Mouse (Mus musculus) liver, embryonic 12.5 days (tissue): ENCODE measurements around the gene Hdac9. TPM values are rescaled to one million over a fixed set of nuclear protein-coding genes. Genes with fewer than 3 reads are reported as not detected.

Source experiments
- ATAC-seq: fragments of 200-750 bp; cut with Nextera tagmentation; 2 replicates; pipeline ENCODE4 v1.8.0; 2017; ENCODE audit warnings: moderate number of reproducible peaks, mild to moderate bottlenecking, moderate library complexity
- H3K27ac ChIP-seq: fragments of 300-500 bp; sonication (generic); 2 replicates; pipeline ENCODE4 v1.5.1; 2016; ENCODE audit warnings: mild to moderate bottlenecking
- H3K27me3 ChIP-seq: fragments of 300-500 bp; sonication (generic); replicated peaks from 2 replicates; pipeline ENCODE4 v1.6.1; 2016; ENCODE audit warnings: mild to moderate bottlenecking, moderate library complexity
- H3K36me3 ChIP-seq: fragments of 300-500 bp; sonication (generic); 2 replicates; pipeline ENCODE4 v1.6.1; 2016; ENCODE audit warnings: mild to moderate bottlenecking, moderate library complexity
- H3K4me1 ChIP-seq: fragments of 300-500 bp; sonication (generic); 2 replicates; pipeline ENCODE4 v1.6.1; 2016
- H3K4me2 ChIP-seq: fragments of 300-500 bp; sonication (generic); 2 replicates; pipeline ENCODE4 v1.6.1; 2016; ENCODE audit warnings: mild to moderate bottlenecking, moderate library complexity
- H3K4me3 ChIP-seq: fragments of 300-500 bp; sonication (generic); 2 replicates; pipeline ENCODE4 v1.5.1; 2016; ENCODE audit warnings: mild to moderate bottlenecking, moderate library complexity
- H3K9ac ChIP-seq: fragments of 300-500 bp; sonication (generic); 2 replicates; pipeline ENCODE4 v1.6.1; 2016; ENCODE audit warnings: mild to moderate bottlenecking, moderate library complexity
- H3K9me3 ChIP-seq: fragments of 300-500 bp; sonication (generic); replicated peaks from 2 replicates; pipeline ENCODE4 v1.6.1; 2016; ENCODE audit warnings: mild to moderate bottlenecking, moderate library complexity
- WGBS: fragments of 180-500 bp; shearing (Covaris S2); methylation state at CpG from one replicate; pipeline ENCODE4 v1.1.7; 2016; ENCODE audit not compliant: insufficient replicate concordance; 5-methylcytosine and 5-hydroxymethylcytosine counted together
- polyA plus RNA-seq: library from polyadenylated mRNA; unstranded; fragments of >200 nt; fragmentation: Nextera tagmentation; extraction: Ambion mirVana; gene quantifications from 2 replicates; pipeline ENCODE4 v1.2.1, GENCODE M21; 2016

Gene Hdac9
- polyA plus RNA-seq, 1 experiment from 2014 or later: 1.5 TPM

DNA sequence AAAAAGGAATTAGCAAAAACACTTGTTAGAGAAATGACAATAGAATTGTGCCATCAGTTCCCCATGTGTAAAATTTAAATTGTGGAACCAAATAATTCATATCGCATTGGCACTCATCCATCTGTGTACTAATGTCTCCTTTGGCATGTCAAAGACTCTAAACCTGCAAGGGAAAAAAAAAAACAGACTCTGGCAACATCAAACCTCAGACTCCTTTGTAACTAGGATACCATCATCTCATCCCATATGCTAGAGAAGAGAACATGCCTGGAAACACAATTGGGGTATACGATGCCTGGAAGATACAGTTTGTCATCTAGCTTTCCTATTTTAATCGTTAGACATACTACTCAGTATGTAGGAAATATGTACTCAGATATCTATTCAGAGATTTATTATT lies 347.4 kb downstream of the Hdac9 start:
- ATAC-seq: no peak
- Histone ChIP-seq H3K9ac (no peak overlapping the region), H3K4me1 (no peaks in the 10 kb centered on the region), H3K27me3 (no peaks in the 10 kb centered on the region), H3K4me3 (no peak overlapping the region), H3K4me2 (no peak overlapping the region), H3K9me3 (no peaks in the 10 kb centered on the region), H3K36me3 (no peaks in the 10 kb centered on the region), H3K27ac (no peak overlapping the region)
- 78% methylated on average over 3 of the region's 3 CpGs for WGBS

DNA sequence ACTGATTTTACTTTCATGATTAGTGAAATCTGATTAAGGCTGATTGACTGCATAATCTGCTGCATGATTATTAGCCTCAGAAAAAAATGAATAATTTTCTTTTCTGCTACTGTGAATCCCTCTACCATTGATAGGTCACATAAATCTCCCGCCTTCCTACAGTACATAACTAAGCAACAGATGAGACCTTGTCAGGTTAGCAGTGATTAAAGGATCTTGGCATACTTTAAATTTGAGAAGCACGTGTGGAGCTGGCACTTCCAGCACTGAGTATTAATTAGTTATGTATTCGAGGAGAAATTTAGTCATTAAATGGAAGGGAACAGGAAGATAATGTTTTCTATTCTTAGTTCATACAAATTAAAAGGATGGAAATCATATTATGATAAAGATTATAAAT lies 347.8 kb downstream of the Hdac9 start:
- Histone ChIP-seq H3K4me2 (no peak overlapping the region), H3K27ac (no peak overlapping the region), H3K27me3 (no peaks in the 10 kb centered on the region), H3K36me3 (no peaks in the 10 kb centered on the region), H3K4me3 (no peak overlapping the region), H3K9me3 (no peaks in the 10 kb centered on the region), H3K9ac (no peak overlapping the region), H3K4me1 (no peaks in the 10 kb centered on the region)
- WGBS: 55% methylated on average over 3 of the region's 3 CpGs
- no peak for ATAC-seq

DNA sequence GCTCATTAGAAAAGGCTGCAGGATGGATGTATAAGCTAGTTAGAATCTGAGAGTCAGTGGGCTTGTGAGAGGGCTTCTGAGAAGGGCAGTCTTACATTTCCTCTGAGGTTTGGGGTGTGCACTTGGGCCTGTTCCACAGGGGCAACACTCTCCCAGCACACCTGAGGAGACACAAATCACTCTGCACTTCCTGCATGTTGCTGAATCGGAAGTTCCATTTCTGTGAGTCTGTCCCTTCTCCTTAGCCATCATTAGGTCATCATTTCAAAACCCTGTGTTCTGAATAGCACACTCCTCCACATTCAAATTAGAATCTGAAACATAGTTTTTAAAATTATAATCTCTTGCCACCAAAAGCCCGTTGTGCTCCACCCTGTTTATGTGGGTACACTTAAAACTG lies 354.6 kb downstream of the Hdac9 start:
- Histone ChIP-seq H3K4me1 (no peaks in the 10 kb centered on the region), H3K27ac (no peak overlapping the region), H3K4me3 (no peak overlapping the region), H3K9ac (no peak overlapping the region), H3K9me3 (no peaks in the 10 kb centered on the region), H3K27me3 (no peaks in the 10 kb centered on the region), H3K4me2 (no peak overlapping the region), H3K36me3 (no peaks in the 10 kb centered on the region)
- WGBS: 59% methylated on average over 2 of the region's 2 CpGs
- ATAC-seq: no peak

DNA sequence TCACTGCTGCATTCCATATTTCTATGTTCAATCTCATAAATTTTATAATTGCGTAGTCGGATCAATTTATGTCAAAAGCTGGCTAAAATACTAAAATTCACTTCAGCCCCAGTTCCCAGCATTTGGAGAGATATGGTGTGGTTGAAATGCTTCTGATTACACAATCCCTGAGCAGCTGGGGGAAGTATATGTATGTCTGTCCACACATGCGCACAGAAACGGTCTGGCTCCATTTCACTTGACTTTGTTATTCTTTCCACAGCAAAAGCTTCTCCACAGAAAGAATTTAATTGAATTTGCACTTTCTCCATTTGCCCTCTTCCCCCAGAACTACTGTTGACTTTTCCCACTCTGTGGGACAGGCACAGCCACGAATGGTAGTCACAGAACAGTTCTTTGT lies 357.9 kb downstream of the Hdac9 start:
- H3K27me3 ChIP-seq: no peaks in the 10 kb centered on the region
- H3K36me3 ChIP-seq: no peaks in the 10 kb centered on the region
- no peak for ATAC-seq
- WGBS: 59% methylated on average over 5 of the region's 5 CpGs
- no peak overlapping the region for H3K27ac ChIP-seq
- H3K4me3 ChIP-seq: no peak overlapping the region
- H3K9ac ChIP-seq: no peak overlapping the region
- H3K4me2 ChIP-seq: no peak overlapping the region
- no peaks in the 10 kb centered on the region for H3K4me1 ChIP-seq
- H3K9me3 ChIP-seq: no peaks in the 10 kb centered on the region

DNA sequence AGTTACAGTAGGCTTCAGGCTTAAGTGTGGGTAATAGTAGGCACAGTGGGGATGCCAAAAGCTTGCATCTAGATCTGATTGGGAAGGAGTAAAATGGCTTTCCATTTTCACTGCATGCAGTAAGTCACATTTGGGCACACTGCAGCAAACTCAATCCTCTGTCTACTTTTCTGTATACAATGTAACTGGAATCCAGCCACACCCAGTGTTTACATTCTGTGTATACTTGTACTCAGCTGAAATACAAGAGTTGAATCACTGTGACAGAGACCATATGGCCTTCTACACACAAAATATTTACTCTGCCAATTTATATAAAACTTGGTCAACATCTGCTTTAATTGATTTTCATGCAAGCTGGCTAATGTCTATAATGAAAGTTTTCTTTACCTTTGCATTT lies 362.1 kb downstream of the Hdac9 start:
- Histone ChIP-seq H3K9ac (no peak overlapping the region), H3K4me1 (no peaks in the 10 kb centered on the region), H3K4me3 (no peak overlapping the region), H3K27ac (no peak overlapping the region), H3K27me3 (no peaks in the 10 kb centered on the region), H3K4me2 (no peak overlapping the region), H3K36me3 (no peaks in the 10 kb centered on the region), H3K9me3 (no peaks in the 10 kb centered on the region)
- no peak for ATAC-seq

DNA sequence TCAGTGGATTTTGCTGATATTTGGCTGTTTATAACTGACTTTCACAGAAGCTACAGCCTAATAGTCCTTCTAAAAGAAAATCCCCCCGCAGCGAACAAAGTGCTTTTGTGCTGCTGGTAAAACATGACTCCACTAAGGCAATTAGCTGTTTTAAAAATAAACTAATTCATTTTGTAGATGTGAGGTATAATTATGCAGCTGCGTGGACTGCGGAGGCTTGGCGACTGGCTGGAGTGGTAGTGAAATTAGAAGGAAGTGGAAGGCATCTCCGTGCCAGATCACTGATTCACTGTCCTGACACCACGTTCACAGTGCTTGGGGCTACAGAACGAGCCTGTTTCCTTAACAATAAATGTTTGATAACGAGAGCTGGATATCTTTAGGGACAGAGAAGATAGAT lies 366.6 kb downstream of the Hdac9 start:
- Histone ChIP-seq H3K9ac (no peak overlapping the region), H3K9me3 (no peaks in the 10 kb centered on the region), H3K36me3 (no peaks in the 10 kb centered on the region), H3K27ac (no peak overlapping the region), H3K27me3 (no peaks in the 10 kb centered on the region), H3K4me3 (no peak overlapping the region), H3K4me2 (no peak overlapping the region), H3K4me1 (no peaks in the 10 kb centered on the region)
- ATAC-seq: no peak
- 58% methylated on average over 9 of the region's 9 CpGs for WGBS

DNA sequence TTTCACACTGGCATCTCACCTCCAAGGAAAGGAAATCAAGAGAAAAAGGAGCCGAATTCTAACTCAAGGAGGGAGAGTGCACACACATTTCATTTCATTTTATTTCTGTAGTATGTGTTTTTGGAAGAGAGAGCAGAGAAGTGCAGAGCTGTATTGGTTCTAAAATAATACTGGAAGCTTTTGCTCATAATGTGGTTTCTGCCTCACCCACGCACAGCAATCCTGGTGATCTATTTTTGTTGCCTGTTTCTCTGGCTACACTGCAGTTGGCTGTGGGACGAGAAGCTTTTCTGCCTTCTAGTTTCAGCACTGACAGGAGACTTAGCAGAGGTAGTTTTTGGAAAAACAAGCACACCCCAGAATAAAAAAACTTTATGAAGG lies 387.7 kb downstream of the Hdac9 start:
- no peaks in the 10 kb centered on the region for H3K9me3 ChIP-seq
- no peak overlapping the region for H3K27ac ChIP-seq
- 41% methylated on average over 3 of the region's 3 CpGs for WGBS
- no peak overlapping the region for H3K4me2 ChIP-seq
- no peaks in the 10 kb centered on the region for H3K27me3 ChIP-seq
- H3K9ac ChIP-seq: no peak overlapping the region
- no peaks in the 10 kb centered on the region for H3K4me1 ChIP-seq
- H3K4me3 ChIP-seq: no peak overlapping the region
- ATAC-seq: no peak
- H3K36me3 ChIP-seq: no peaks in the 10 kb centered on the region

DNA sequence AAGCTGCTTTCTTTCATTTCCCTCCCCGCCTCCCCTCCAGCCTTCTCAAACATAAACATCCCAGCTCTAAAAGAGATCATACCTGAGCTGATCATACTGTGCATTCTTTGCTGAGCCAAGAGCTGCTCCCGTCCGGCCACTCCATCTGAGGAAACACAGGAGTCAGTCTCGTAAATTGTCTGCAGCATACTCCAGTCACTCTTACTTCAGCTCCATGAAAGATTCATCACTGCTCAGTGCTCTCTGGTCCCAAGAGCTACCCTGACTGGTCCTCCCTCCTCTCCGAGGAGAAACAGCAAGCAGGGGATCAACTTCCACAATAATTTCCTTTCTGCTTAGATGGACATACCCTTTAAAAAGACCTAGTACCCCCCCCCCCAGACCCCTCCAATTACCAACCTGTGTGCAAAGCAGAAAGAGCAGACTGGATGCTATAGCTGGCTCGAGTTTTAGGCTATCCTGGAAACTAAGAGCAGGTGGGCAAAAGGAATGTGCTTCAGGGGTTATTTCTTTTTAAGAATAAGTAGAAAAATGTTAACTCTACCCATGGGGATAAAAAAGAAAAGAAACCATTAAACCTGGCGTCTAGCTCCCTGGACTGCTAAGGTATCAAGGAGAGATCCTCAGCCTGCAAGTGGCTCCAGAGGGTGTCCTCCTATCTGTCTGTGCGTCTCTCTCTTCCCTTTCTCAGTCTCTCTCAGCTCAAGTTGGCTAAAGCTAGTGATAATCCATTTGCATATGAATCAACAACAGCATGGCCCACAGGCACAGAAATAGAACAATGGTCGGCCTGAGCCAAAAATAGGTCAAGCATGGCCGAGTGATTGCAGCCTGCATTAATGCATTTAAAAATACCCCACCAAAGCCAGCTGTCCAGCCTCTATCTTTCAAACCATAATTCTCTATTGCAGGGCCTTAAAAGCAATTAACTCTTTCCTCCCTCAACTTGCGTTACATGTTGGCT lies 388.4 kb downstream of the Hdac9 start:
- H3K4me2 ChIP-seq: no peak overlapping the region
- H3K36me3 ChIP-seq: no peaks in the 10 kb centered on the region
- no peaks in the 10 kb centered on the region for H3K27me3 ChIP-seq
- H3K9ac ChIP-seq: no peak overlapping the region
- H3K9me3 ChIP-seq: no peaks in the 10 kb centered on the region
- H3K27ac ChIP-seq: no peak overlapping the region
- WGBS: 40% methylated on average over 11 of the region's 11 CpGs
- no peaks in the 10 kb centered on the region for H3K4me1 ChIP-seq
- no peak overlapping the region for H3K4me3 ChIP-seq
- ATAC-seq: no peak

DNA sequence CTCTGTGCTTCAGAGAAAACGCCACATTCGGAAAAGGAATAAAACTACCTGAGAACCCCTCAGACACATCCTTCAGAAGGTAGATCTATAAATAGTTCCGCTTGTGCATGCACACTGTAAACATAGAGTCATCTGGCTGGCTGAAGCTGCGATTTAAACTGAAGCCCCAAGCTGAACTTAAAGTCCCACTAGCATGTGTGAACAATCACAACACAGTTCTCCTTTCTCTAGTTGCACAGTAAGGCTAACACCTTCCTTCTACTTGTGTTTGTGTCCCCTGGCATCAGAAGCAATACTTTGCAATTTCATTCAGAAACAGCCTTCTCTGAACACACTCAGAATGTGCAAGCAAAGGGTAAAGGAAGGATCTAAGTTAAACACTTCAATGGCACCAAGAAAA lies 389.1 kb downstream of the Hdac9 start:
- H3K27ac ChIP-seq: no peak overlapping the region

DNA sequence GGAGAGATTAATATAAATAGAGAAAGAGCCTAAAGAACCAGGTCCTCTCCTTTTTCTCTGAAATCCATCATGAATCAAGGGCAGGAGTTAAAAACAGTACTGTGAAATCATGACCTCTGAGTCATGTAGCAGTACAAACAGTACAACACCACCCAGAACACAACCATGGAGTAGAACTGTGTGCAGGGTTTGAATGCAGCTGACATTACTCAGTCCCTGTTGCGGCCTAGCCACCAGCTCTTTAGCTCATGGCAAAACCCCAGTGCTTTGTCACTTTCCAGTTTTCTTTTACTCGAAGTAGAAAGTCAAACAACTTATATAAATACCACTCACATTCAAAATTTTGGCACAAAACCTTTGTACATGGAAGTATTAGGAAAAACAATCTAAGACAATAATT lies 395.4 kb downstream of the Hdac9 start:
- Histone ChIP-seq H3K4me3 (no peak overlapping the region), H3K9me3 (no peaks in the 10 kb centered on the region), H3K36me3 (no peaks in the 10 kb centered on the region), H3K27ac (no peak overlapping the region), H3K27me3 (no peaks in the 10 kb centered on the region), H3K4me1 (no peaks in the 10 kb centered on the region), H3K9ac (no peak overlapping the region), H3K4me2 (no peak overlapping the region)
- ATAC-seq: no peak
- WGBS: 48% methylated on average over 2 of the region's 2 CpGs

More for the DNA sequence above, 389.1 kb downstream of the Hdac9 start:
- Histone ChIP-seq H3K27me3 (no peaks in the 10 kb centered on the region), H3K4me2 (no peak overlapping the region), H3K4me3 (no peak overlapping the region), H3K9ac (no peak overlapping the region), H3K36me3 (no peaks in the 10 kb centered on the region), H3K9me3 (no peaks in the 10 kb centered on the region), H3K4me1 (no peaks in the 10 kb centered on the region)
- ATAC-seq: no peak
- 69% methylated on average over 4 of the region's 4 CpGs for WGBS

DNA sequence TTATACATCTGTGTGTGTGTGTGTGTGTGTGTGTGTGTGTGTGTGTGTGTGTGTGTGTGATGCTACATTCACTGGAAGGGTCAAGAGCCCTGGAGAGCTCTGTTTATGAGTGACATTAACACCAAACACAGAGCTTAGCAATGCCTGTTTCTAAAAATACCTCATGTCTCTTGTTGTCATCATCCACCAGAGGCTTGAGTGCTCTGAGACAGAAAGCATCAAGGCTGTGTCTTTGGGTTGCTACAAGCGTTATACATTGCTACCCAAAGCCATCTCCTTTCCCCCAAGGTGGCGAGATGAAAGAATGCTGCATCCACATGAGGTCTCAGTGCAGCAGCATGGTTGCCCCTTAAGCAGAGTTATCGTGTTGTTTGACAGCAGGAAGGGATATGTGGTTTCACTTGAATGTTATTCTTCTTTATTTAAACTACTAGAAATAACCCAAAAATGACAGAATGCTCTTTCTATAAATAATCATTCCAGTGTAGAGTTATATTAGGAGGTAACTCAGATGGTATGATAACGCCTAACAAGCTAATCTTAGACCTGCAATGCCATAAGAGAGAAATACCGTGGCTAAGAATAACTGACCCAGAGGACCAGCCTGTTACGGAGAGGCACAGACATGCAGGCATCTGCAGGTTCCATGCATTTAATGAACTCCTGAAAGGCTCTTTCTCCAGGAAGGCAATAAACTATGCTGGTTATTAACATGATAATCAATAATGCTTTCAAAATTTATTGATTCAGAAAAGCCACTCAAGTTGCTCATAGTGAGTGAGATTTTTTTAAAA lies 399.9 kb downstream of the Hdac9 start:
- no peaks in the 10 kb centered on the region for H3K9me3 ChIP-seq
- H3K9ac ChIP-seq: no peak overlapping the region
- H3K4me1 ChIP-seq: no peaks in the 10 kb centered on the region
- no peaks in the 10 kb centered on the region for H3K36me3 ChIP-seq
- WGBS: 40% methylated on average over 6 of the region's 6 CpGs
- H3K27me3 ChIP-seq: no peaks in the 10 kb centered on the region
- no peak overlapping the region for H3K4me3 ChIP-seq
- H3K27ac ChIP-seq: no peak overlapping the region
- no peak for ATAC-seq
- H3K4me2 ChIP-seq: no peak overlapping the region

DNA sequence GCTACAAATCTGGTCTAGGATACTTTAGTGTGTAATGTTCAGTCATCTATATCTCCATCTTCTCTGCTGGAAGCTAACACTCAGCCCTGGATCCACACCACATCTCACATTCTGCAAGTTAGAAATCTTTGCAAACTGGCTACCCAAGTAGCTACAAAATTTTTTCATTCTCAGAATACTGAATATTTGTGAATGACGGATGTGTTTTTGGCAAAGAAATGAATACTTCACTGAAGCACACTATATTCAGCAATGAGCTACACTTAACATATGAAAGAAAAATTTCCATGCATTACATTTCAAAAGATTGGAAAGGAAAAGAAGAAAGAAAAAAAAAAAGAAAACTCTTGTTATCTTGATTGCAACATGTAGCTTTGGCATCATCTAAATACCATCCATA lies 410.6 kb downstream of the Hdac9 start:
- no peaks in the 10 kb centered on the region for H3K36me3 ChIP-seq
- ATAC-seq: no peak
- no peak overlapping the region for H3K4me2 ChIP-seq
- no peak overlapping the region for H3K27ac ChIP-seq
- no peaks in the 10 kb centered on the region for H3K4me1 ChIP-seq
- WGBS: 74% methylated on average over 1 of the region's 1 CpGs
- H3K9me3 ChIP-seq: no peaks in the 10 kb centered on the region
- H3K27me3 ChIP-seq: no peaks in the 10 kb centered on the region
- H3K4me3 ChIP-seq: no peak overlapping the region
- no peak overlapping the region for H3K9ac ChIP-seq
